Mouse (Mus musculus): ENCODE data around the gene Sgip1.

Sgip1 gene

GRCm38 (mm10) chr4:102741287-102741686, at the start of gene Sgip1:
Gene Sgip1 (plus strand): TSS chr4:102741297.
- DNase-seq (ENCODE audit: low spot score in 2 of 2): no peak

GRCm38 (mm10) chr4:102691402-102691801, 49.7 kb upstream of the Sgip1 start:
- DNase-seq (ENCODE audit: low spot score in 2 of 2): no peak

- no peak for DNase-seq (ENCODE audit: low spot score in 2 of 2)
Observed at GRCm38 (mm10) chr4:102697966-102698365, 43.1 kb upstream of the Sgip1 start.

- no peak for DNase-seq (ENCODE audit: low spot score in 2 of 2)
Observed at GRCm38 (mm10) chr4:102711731-102712130, 29.4 kb upstream of the Sgip1 start.

- DNase-seq (ENCODE audit: low spot score in 2 of 2): no peak
Observed at GRCm38 (mm10) chr4:102715532-102715931, 25.6 kb upstream of the Sgip1 start.

- DNase-seq (ENCODE audit: low spot score in 2 of 2): no peak
Observed at GRCm38 (mm10) chr4:102717123-102717828, 23.8 kb upstream of the Sgip1 start.

GRCm38 (mm10) chr4:102719535-102719934, 21.6 kb upstream of the Sgip1 start:
- DNase-seq (ENCODE audit: low spot score in 2 of 2): no peak

- no peak for DNase-seq (ENCODE audit: low spot score in 2 of 2)
Observed at GRCm38 (mm10) chr4:102719951-102720350, 21.1 kb upstream of the Sgip1 start.

- DNase-seq (ENCODE audit: low spot score in 2 of 2): no peak
Observed at GRCm38 (mm10) chr4:102724442-102724841, 16.7 kb upstream of the Sgip1 start.

- no peak for DNase-seq (ENCODE audit: low spot score in 2 of 2)
Observed at GRCm38 (mm10) chr4:102730976-102731375, 10.1 kb upstream of the Sgip1 start.

GRCm38 (mm10) chr4:102734022-102734657, 7.0 kb upstream of the Sgip1 start:
- no peak for DNase-seq (ENCODE audit: low spot score in 2 of 2)

- DNase-seq (ENCODE audit: low spot score in 2 of 2): no peak
Observed at GRCm38 (mm10) chr4:102753334-102754090, 12.4 kb downstream of the Sgip1 start.

- peak in 1 of 2 experiments; percentile 7 for DNase-seq (ENCODE audit: low spot score in 2 of 2)
Observed at GRCm38 (mm10) chr4:102759095-102759890, 18.2 kb downstream of the Sgip1 start.

GRCm38 (mm10) chr4:102760042-102760821, 19.1 kb downstream of the Sgip1 start:
- peak; percentile 5 to 6 for DNase-seq (ENCODE audit: low spot score in 2 of 2)

- DNase-seq (ENCODE audit: low spot score in 2 of 2): no peak
Observed at GRCm38 (mm10) chr4:102762075-102762474, 21.0 kb downstream of the Sgip1 start.

GRCm38 (mm10) chr4:102769070-102769469, 28.0 kb downstream of the Sgip1 start:
- no peak for DNase-seq (ENCODE audit: low spot score in 2 of 2)

- no peak for DNase-seq (ENCODE audit: low spot score in 2 of 2)
Observed at GRCm38 (mm10) chr4:102769936-102770335, 28.8 kb downstream of the Sgip1 start.

- DNase-seq (ENCODE audit: low spot score in 2 of 2): no peak
Observed at GRCm38 (mm10) chr4:102771598-102772357, 30.7 kb downstream of the Sgip1 start.

- no peak for DNase-seq (ENCODE audit: low spot score in 2 of 2)
Observed at GRCm38 (mm10) chr4:102773225-102773624, 32.1 kb downstream of the Sgip1 start.

GRCm38 (mm10) chr4:102773841-102774240, 32.7 kb downstream of the Sgip1 start:
- DNase-seq (ENCODE audit: low spot score in 2 of 2): no peak
